Mouse (Mus musculus) hindbrain, postnatal 0 days (tissue): ENCODE measurements around the gene Adm2. TPM values are rescaled to one million over a fixed set of nuclear protein-coding genes. Genes with fewer than 3 reads are reported as not detected.

ENCODE experiments used
- ATAC-seq: fragments of 200-750 bp; cut with Nextera tagmentation; 2 replicates; pipeline ENCODE4 v1.8.0; 2017; ENCODE audit warnings: mild to moderate bottlenecking, moderate TSS enrichment, moderate library complexity
- DNase-seq: peaks from one replicate; pipeline ENCODE4 v3.0.0-alpha.2; 2015; ENCODE audit warnings: low spot score
- H3K27ac ChIP-seq: fragments of 300-500 bp; sonication (generic); 2 replicates; pipeline ENCODE4 v1.5.1; 2014; ENCODE audit warnings: mild to moderate bottlenecking
- H3K27me3 ChIP-seq: fragments of 300-500 bp; sonication (generic); 2 replicates; pipeline ENCODE4 v1.6.1; 2014; ENCODE audit warnings: low read length, mixed read lengths; ENCODE audit not compliant: insufficient read depth
- H3K36me3 ChIP-seq: fragments of 300-500 bp; sonication (generic); 2 replicates; pipeline ENCODE4 v1.6.1; 2014; ENCODE audit warnings: low read length, mixed read lengths; ENCODE audit not compliant: insufficient read depth
- H3K4me1 ChIP-seq: fragments of 300-500 bp; sonication (generic); 2 replicates; pipeline ENCODE4 v1.6.1; 2014; ENCODE audit warnings: antibody characterized with exemption, low read length, mixed read lengths; ENCODE audit not compliant: insufficient read depth
- H3K4me2 ChIP-seq: fragments of 300-500 bp; sonication (generic); 2 replicates; pipeline ENCODE4 v1.6.1; 2014; ENCODE audit warnings: low read depth, mild to moderate bottlenecking, low read length, moderate library complexity, mixed read lengths
- H3K4me3 ChIP-seq: fragments of 300-500 bp; sonication (generic); 2 replicates; pipeline ENCODE4 v1.5.1; 2014; ENCODE audit warnings: low read length
- H3K9ac ChIP-seq: fragments of 300-500 bp; sonication (generic); replicated peaks from 2 replicates; pipeline ENCODE4 v1.6.1; 2014; ENCODE audit warnings: mild to moderate bottlenecking, low read length, moderate library complexity, mixed read lengths
- H3K9me3 ChIP-seq: fragments of 300-500 bp; sonication (generic); 2 replicates; pipeline ENCODE4 v1.6.1; 2016; ENCODE audit warnings: low read length, mixed read lengths
- CTCF ChIP-seq: IDR thresholded peaks from 2 replicates; pipeline ENCODE4 v1.5.1; 2016; ENCODE audit warnings: antibody characterized with exemption, control low read depth, low read depth
- WGBS: fragments of 180-500 bp; shearing (Covaris S2); extraction: QIAGEN DNeasy Blood & Tissue Kit; methylation state at CpG from one replicate; pipeline ENCODE4 v1.1.7; 2014; 5-methylcytosine and 5-hydroxymethylcytosine counted together
- polyA plus RNA-seq: library from polyadenylated mRNA; unstranded; fragments of >200 nt; fragmentation: Nextera tagmentation; extraction: Ambion mirVana; gene quantifications from 2 replicates; pipeline ENCODE4 v1.2.1, GENCODE M21; 2015
- total RNA-seq: library from RNA; depleted of rRNA; stranded (reverse); fragments of >200 nt; gene quantifications from 2 replicates; pipeline ENCODE4 v1.2.3, GENCODE M21; 2014

The Adm2 gene
- total and polyA plus RNA-seq, 2 experiments from 2014 or later = not detected

GRCm38 (mm10) chr15:89316146-89316545 is 6.4 kb upstream of the Adm2 start:
- Histone ChIP-seq H3K27me3 (no peaks in the 10 kb centered on the region), H3K4me3 (no peak overlapping the region), H3K9me3 (no peaks in the 10 kb centered on the region), H3K9ac (no peak overlapping the region), H3K4me1 (peaks cover 17% of the 10 kb centered on the region), H3K27ac (no peak overlapping the region), H3K36me3 (no peaks in the 10 kb centered on the region), H3K4me2 (no peak overlapping the region)
- DNase-seq = no peak
- 65% methylated on average over 11 of the region's 11 CpGs for WGBS
- no peak for ATAC-seq
- TF ChIP-seq CTCF = peak; percentile 44

- Histone ChIP-seq H3K4me3 (no peak overlapping the region), H3K4me1 (peaks cover 6% of the 10 kb centered on the region; the same call in 1 of the 2 replicates), H3K9me3 (no peaks in the 10 kb centered on the region), H3K27ac (no peak overlapping the region), H3K36me3 (no peaks in the 10 kb centered on the region), H3K27me3 (no peaks in the 10 kb centered on the region), H3K4me2 (no peak overlapping the region), H3K9ac (no peak overlapping the region)
- DNase-seq (no peak), ATAC-seq (no peak)
- whole genome bisulfite sequencing = 80% methylated on average over 8 of the region's 8 CpGs
- TF ChIP-seq CTCF = no peak
Observed at GRCm38 (mm10) chr15:89321264-89321663, 1.3 kb upstream of the Adm2 start.

- DNase-seq (no peak), ATAC-seq (no peak)
- no peak overlapping the region for H3K27ac ChIP-seq
- TF ChIP-seq CTCF = no peak
- H3K9me3 ChIP-seq = no peaks in the 10 kb centered on the region
- H3K36me3 ChIP-seq = no peaks in the 10 kb centered on the region
- H3K9ac ChIP-seq = no peak overlapping the region
- no peak overlapping the region for H3K4me3 ChIP-seq
- H3K4me2 ChIP-seq = no peak overlapping the region
- H3K4me1 ChIP-seq = peaks cover 6% of the 10 kb centered on the region; the same call in 1 of the 2 replicates
- H3K27me3 ChIP-seq = no peaks in the 10 kb centered on the region
- WGBS = 89% methylated on average over 4 of the region's 4 CpGs
Observed at GRCm38 (mm10) chr15:89323656-89324055, 1.1 kb downstream of the Adm2 start.

GRCm38 (mm10) chr15:89326441-89326840 is 3.9 kb downstream of the Adm2 start:
- no peaks in the 10 kb centered on the region for H3K9me3 ChIP-seq
- ATAC-seq (no peak), DNase-seq (no peak)
- TF ChIP-seq CTCF = no peak
- no peak overlapping the region for H3K4me2 ChIP-seq
- no peaks in the 10 kb centered on the region for H3K36me3 ChIP-seq
- 64% methylated on average over 5 of the region's 5 CpGs for WGBS
- no peaks in the 10 kb centered on the region for H3K27me3 ChIP-seq
- H3K4me1 ChIP-seq = peaks cover 6% of the 10 kb centered on the region; the same call in 1 of the 2 replicates
- H3K9ac ChIP-seq = no peak overlapping the region
- H3K27ac ChIP-seq = no peak overlapping the region
- H3K4me3 ChIP-seq = no peak overlapping the region

- Histone ChIP-seq H3K4me3 (no peak within 1 kb of the TSS), H3K4me1 (no peaks in the 10 kb centered on the region), H3K27ac (no peak within 1 kb of the TSS), H3K9ac (no peak within 1 kb of the TSS), H3K36me3 (no peaks in the 10 kb centered on the region), H3K27me3 (no peaks in the 10 kb centered on the region), H3K4me2 (no peak within 1 kb of the TSS), H3K9me3 (no peaks in the 10 kb centered on the region)
- ATAC-seq (no peak), DNase-seq (no peak)
- TF ChIP-seq CTCF = no peak
- 86% methylated on average over 7 of the region's 7 CpGs for WGBS
Observed at GRCm38 (mm10) chr15:89334271-89334670, 11.8 kb downstream of the Adm2 start, which contains the start of gene Miox. Gene Miox (plus strand): TSS chr15:89334398.

GRCm38 (mm10) chr15:89334774-89335537 is 12.4 kb downstream of the Adm2 start:
- DNase-seq (no peak), ATAC-seq (no peak)
- Histone ChIP-seq H3K4me3 (no peak overlapping the region), H3K9ac (no peak overlapping the region), H3K9me3 (no peaks in the 10 kb centered on the region), H3K4me2 (no peak overlapping the region), H3K36me3 (no peaks in the 10 kb centered on the region), H3K27ac (no peak overlapping the region), H3K4me1 (no peaks in the 10 kb centered on the region), H3K27me3 (no peaks in the 10 kb centered on the region)
- 87% methylated on average over 17 of the region's 17 CpGs for whole genome bisulfite sequencing
- TF ChIP-seq CTCF = no peak

- H3K27me3 ChIP-seq = no peaks in the 10 kb centered on the region
- WGBS = 86% methylated on average over 14 of the region's 14 CpGs
- H3K9me3 ChIP-seq = no peaks in the 10 kb centered on the region
- no peak overlapping the region for H3K27ac ChIP-seq
- ATAC-seq = no peak
- no peaks in the 10 kb centered on the region for H3K36me3 ChIP-seq
- H3K4me3 ChIP-seq = no peak overlapping the region
- H3K4me1 ChIP-seq = no peaks in the 10 kb centered on the region
- no peak for DNase-seq
- no peak overlapping the region for H3K4me2 ChIP-seq
- no peak overlapping the region for H3K9ac ChIP-seq
- no peak for TF ChIP-seq CTCF
Observed at GRCm38 (mm10) chr15:89336422-89336821, 13.9 kb downstream of the Adm2 start.
